Mouse (Mus musculus) ES-E14 (cell line): ENCODE data around the gene Ascc1.

Experiments used
- CHD2 ChIP-seq: IDR thresholded peaks from 2 replicates; pipeline ENCODE4 v1.6.1; 2014; ENCODE audit warnings: mild to moderate bottlenecking, low read depth, low read length, inconsistent platforms
- HCFC1 ChIP-seq: IDR thresholded peaks from 2 replicates; pipeline ENCODE4 v1.6.1; 2012; ENCODE audit warnings: low read length, inconsistent platforms, borderline replicate concordance; ENCODE audit not compliant: insufficient read depth
- MAFK ChIP-seq: IDR thresholded peaks from 2 replicates; pipeline ENCODE4 v1.6.1; 2014; ENCODE audit warnings: mild to moderate bottlenecking, low read depth, low read length, inconsistent platforms; ENCODE audit not compliant: insufficient read depth
- ZC3H11A ChIP-seq: IDR thresholded peaks from 2 replicates; pipeline ENCODE4 v1.6.1; 2012; ENCODE audit warnings: low read depth, mild to moderate bottlenecking, inconsistent platforms, low read length, borderline replicate concordance
- ZNF384 ChIP-seq: IDR thresholded peaks from 2 replicates; pipeline ENCODE4 v1.6.1; 2012; ENCODE audit warnings: low read depth, low read length, inconsistent platforms

- TF ChIP-seq ZC3H11A (no peak), CHD2 (no peak), HCFC1 (no peak), MAFK (no peak), ZNF384 (no peak)
Measured at GRCm38 (mm10) chr10:60097146-60097545, 94.5 kb downstream of the Ascc1 start.
